Mouse (Mus musculus) cerebellum, adult 2 months (tissue): ENCODE results near the gene Stk39. TPM values are rescaled to one million over a fixed set of nuclear protein-coding genes. Genes with fewer than 3 reads are reported as not detected.

ENCODE experiments used
- DNase-seq, 2 experiments: peaks; one replicate each; pipeline ENCODE4 v3.0.0; 2021
- H3K27ac ChIP-seq: fragments of 200-500 bp; 2 replicates; pipeline ENCODE4 v1.5.1; 2012; ENCODE audit warnings: low read length, control low read depth, inconsistent platforms; ENCODE audit not compliant: insufficient read depth
- H3K27me3 ChIP-seq: fragments of 200-500 bp; 2 replicates; pipeline ENCODE4 v1.6.1; 2012; ENCODE audit warnings: inconsistent platforms, mild to moderate bottlenecking, low read length, moderate library complexity; ENCODE audit not compliant: control insufficient read depth, insufficient read depth
- H3K4me1 ChIP-seq: fragments of 200-500 bp; 2 replicates; pipeline ENCODE4 v1.6.1; 2011; ENCODE audit warnings: low read length; ENCODE audit not compliant: control insufficient read depth, insufficient read depth
- H3K4me3 ChIP-seq: fragments of 200-500 bp; replicated peaks from 2 replicates; pipeline ENCODE3; 2011; ENCODE audit warnings: mild to moderate bottlenecking, low read depth, low read length, control low read depth; ENCODE audit not compliant: insufficient read depth
- CTCF ChIP-seq: fragments of 200-500 bp; IDR thresholded peaks from 2 replicates; pipeline ENCODE4 v1.5.1; 2011; ENCODE audit warnings: low read depth, mild to moderate bottlenecking, control low read depth, low read length, moderate library complexity, borderline replicate concordance; ENCODE audit not compliant: insufficient read depth
- POLR2A ChIP-seq: fragments of 200-500 bp; IDR thresholded peaks from 2 replicates; pipeline ENCODE4 v1.6.1; 2011; ENCODE audit warnings: low read length, control low read depth, borderline replicate concordance; ENCODE audit not compliant: insufficient read depth
- WGBS: fragments of 180-500 bp; shearing (Covaris S2); methylation state at CpG from one replicate; pipeline ENCODE4 v1.1.7; 2018; 5-methylcytosine and 5-hydroxymethylcytosine counted together
- polyA plus RNA-seq: library from polyadenylated mRNA; depleted of rRNA; stranded (reverse); fragments of >200 nt; gene quantifications from 2 replicates; pipeline ENCODE4 v1.2.3, GENCODE M21; 2012; rRNA removed

Stk39 gene
- polyA plus RNA-seq, result 47.9 and 49.8 TPM in 2 replicates

- peak; percentile 82 for DNase-seq
- Histone ChIP-seq H3K4me3 (peak within 1 kb of the TSS; percentile 77), H3K27ac (peak within 1 kb of the TSS; percentile 78), H3K27me3 (no peaks in the 10 kb centered on the region), H3K4me1 (peaks cover 4% of the 10 kb centered on the region)
- 1% methylated on average over 84 of the region's 99 CpGs for WGBS
- TF ChIP-seq CTCF (no peak), POLR2A (no peak)
Measured at GRCm38 (mm10) chr2:68471759-68472550, at the start of gene Stk39. Gene Stk39 (minus strand): TSS chr2:68472268.

- H3K4me1 ChIP-seq, result no peaks in the 10 kb centered on the region
- H3K4me3 ChIP-seq, result no peak overlapping the region
- TF ChIP-seq CTCF, result no peak
- no peak overlapping the region for H3K27ac ChIP-seq
- no peaks in the 10 kb centered on the region for H3K27me3 ChIP-seq
- no peak for DNase-seq
- 65% methylated on average over 2 of the region's 2 CpGs for WGBS
Measured at GRCm38 (mm10) chr2:68515409-68515808, 43.3 kb upstream of the Stk39 start.

GRCm38 (mm10) chr2:68503202-68503601, 31.1 kb upstream of the Stk39 start:
- TF ChIP-seq CTCF (no peak), POLR2A (no peak)
- no peak for DNase-seq
- Histone ChIP-seq H3K27me3 (no peaks in the 10 kb centered on the region), H3K4me1 (no peaks in the 10 kb centered on the region), H3K4me3 (no peak overlapping the region), H3K27ac (no peak overlapping the region)
- WGBS, result 50% methylated on average over 2 of the region's 2 CpGs

DNA sequence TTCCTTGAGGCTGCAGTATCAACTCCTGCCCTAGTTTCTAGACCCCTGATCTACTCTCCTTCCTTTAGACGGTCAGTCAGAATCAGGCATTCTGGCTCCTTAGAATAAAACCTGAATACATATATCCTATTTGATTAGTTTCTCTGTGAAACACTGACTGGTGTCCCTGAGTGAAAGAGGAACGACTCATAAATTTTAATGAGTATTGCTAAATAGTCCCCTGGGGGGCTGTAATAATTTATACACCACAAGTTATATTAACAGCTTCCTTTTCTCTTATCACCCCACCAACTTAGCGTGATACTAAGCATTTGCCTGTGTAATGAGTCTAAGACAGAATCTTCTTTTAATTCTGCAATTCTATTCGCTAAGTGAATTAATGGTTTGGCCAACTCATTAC, 30.7 kb upstream of the Stk39 start:
- WGBS, result 52% methylated on average over 4 of the region's 4 CpGs
- Histone ChIP-seq H3K27me3 (no peaks in the 10 kb centered on the region), H3K27ac (no peak overlapping the region), H3K4me3 (no peak overlapping the region), H3K4me1 (no peaks in the 10 kb centered on the region)
- no peak for DNase-seq
- TF ChIP-seq CTCF (no peak), POLR2A (no peak)

DNA sequence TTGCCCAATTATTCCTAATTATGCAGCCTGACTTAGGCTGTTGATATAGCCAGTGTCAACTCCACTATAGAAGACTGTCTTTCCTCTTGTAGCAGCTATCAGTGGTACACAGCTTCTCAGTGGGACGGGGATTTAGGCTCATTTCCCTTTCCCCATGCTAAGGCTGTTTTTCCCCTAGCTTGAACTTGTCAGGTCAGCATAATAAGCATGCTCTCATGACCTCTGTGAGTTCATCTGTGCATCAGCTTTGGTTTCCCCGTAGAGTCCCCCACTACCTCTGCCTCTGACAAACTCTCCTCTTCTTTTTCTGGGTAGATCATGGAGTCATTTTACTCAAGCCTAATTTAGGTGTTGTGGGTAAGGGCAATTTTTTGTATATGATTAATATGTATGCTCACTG, 30.2 kb upstream of the Stk39 start:
- H3K27ac ChIP-seq, result no peak overlapping the region
- WGBS, result 63% methylated on average over 2 of the region's 2 CpGs
- H3K27me3 ChIP-seq, result no peaks in the 10 kb centered on the region
- no peak for TF ChIP-seq CTCF
- no peak for DNase-seq
- no peak overlapping the region for H3K4me3 ChIP-seq
- H3K4me1 ChIP-seq, result no peaks in the 10 kb centered on the region

GRCm38 (mm10) chr2:68486275-68486674, 14.2 kb upstream of the Stk39 start:
- no peaks in the 10 kb centered on the region for H3K27me3 ChIP-seq
- H3K27ac ChIP-seq, result no peak overlapping the region
- TF ChIP-seq POLR2A, result no peak
- TF ChIP-seq CTCF, result no peak
- no peak overlapping the region for H3K4me3 ChIP-seq
- no peaks in the 10 kb centered on the region for H3K4me1 ChIP-seq
- no peak for DNase-seq
- 77% methylated on average over 4 of the region's 4 CpGs for WGBS

- H3K27me3 ChIP-seq, result no peaks in the 10 kb centered on the region
- no peak for DNase-seq
- peaks cover 3% of the 10 kb centered on the region; the same call in 1 of the 2 replicates for H3K4me1 ChIP-seq
- no peak overlapping the region for H3K27ac ChIP-seq
- WGBS, result 63% methylated on average over 4 of the region's 4 CpGs
- TF ChIP-seq CTCF (no peak), POLR2A (no peak)
- H3K4me3 ChIP-seq, result no peak overlapping the region
Measured at GRCm38 (mm10) chr2:68485141-68485540, 13.1 kb upstream of the Stk39 start.

DNA sequence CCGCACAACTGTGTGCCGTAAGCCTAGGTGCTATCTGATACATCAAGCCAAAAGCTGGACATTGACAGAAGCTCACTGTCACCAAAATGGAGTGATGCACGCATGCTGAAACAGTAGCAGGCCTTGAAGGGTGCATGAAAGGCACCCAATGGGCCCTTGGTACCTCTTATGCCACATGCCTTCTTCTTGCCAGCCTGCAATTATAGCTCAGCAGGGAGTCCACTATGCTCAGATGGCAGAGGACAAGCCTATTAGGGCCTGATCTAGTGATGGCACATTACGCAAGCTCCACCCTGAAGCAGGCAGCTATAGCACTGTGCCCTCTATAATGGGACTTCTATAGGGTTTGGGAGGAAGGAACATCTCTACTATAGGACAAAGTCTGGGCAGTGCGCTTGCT, 10.8 kb upstream of the Stk39 start:
- Histone ChIP-seq H3K27me3 (no peaks in the 10 kb centered on the region), H3K4me1 (peaks cover 3% of the 10 kb centered on the region; the same call in 1 of the 2 replicates), H3K27ac (no peak overlapping the region), H3K4me3 (no peak overlapping the region)
- 86% methylated on average over 5 of the region's 5 CpGs for WGBS
- no peak for TF ChIP-seq POLR2A
- no peak for TF ChIP-seq CTCF
- DNase-seq, result peak in 1 of 2 experiments; percentile 33
